Mouse (Mus musculus): ENCODE measurements around the gene Nmt2. TPM values are rescaled to one million over a fixed set of nuclear protein-coding genes. Genes with fewer than 3 reads are reported as not detected.

Gene Nmt2
- polyA plus RNA-seq, 1 experiment from 2014 or later: 33.9 TPM

GRCm38 (mm10) chr2:3285709-3286108 lies 1.7 kb downstream of the Nmt2 start:
- peak overlapping the region; percentile 80; the same call in 1 of the 2 replicates for H3K4me3 ChIP-seq
- H3K27ac ChIP-seq: no peak overlapping the region
- no peak for DNase-seq (ENCODE audit: low spot score)
- H3K27me3 ChIP-seq (ENCODE audit: low read depth, poor library complexity, severe bottlenecking): no peaks in the 10 kb centered on the region
- peaks cover 19% of the 10 kb centered on the region for H3K4me1 ChIP-seq
- H3K36me3 ChIP-seq: no peaks in the 10 kb centered on the region
- H3K9me3 ChIP-seq (replicated peaks): no peaks in the 10 kb centered on the region
- WGBS: 88% methylated on average over 3 of the region's 3 CpGs

- Histone ChIP-seq H3K4me3 (no peak overlapping the region), H3K4me1 (peaks cover 19% of the 10 kb centered on the region), H3K9me3 (replicated peaks) (no peaks in the 10 kb centered on the region), H3K27ac (no peak overlapping the region), H3K36me3 (no peaks in the 10 kb centered on the region), H3K27me3 (ENCODE audit: low read depth, poor library complexity, severe bottlenecking) (no peaks in the 10 kb centered on the region)
- DNase-seq (ENCODE audit: low spot score): no peak
- WGBS: 90% methylated on average over 2 of the region's 2 CpGs
These were observed 2.2 kb downstream of the Nmt2 start for GRCm38 (mm10) chr2:3286243-3286642.

- H3K4me3 ChIP-seq: no peak overlapping the region
- H3K36me3 ChIP-seq: no peaks in the 10 kb centered on the region
- no peak overlapping the region for H3K27ac ChIP-seq
- no peaks in the 10 kb centered on the region for H3K27me3 ChIP-seq (ENCODE audit: low read depth, poor library complexity, severe bottlenecking)
- DNase-seq (ENCODE audit: low spot score): no peak
- H3K9me3 ChIP-seq (replicated peaks): no peaks in the 10 kb centered on the region
- WGBS: 89% methylated on average over 1 of the region's 1 CpGs
- peaks cover 9% of the 10 kb centered on the region; the same call in 1 of the 2 replicates for H3K4me1 ChIP-seq
These were observed 5.6 kb downstream of the Nmt2 start for GRCm38 (mm10) chr2:3289581-3289980.

- Histone ChIP-seq H3K27ac (no peak overlapping the region), H3K4me1 (no peaks in the 10 kb centered on the region), H3K36me3 (no peaks in the 10 kb centered on the region), H3K27me3 (ENCODE audit: low read depth, poor library complexity, severe bottlenecking) (no peaks in the 10 kb centered on the region), H3K9me3 (replicated peaks) (no peaks in the 10 kb centered on the region), H3K4me3 (no peak overlapping the region)
- WGBS: 85% methylated on average over 1 of the region's 1 CpGs
- DNase-seq (ENCODE audit: low spot score): no peak
These were observed 8.2 kb downstream of the Nmt2 start for GRCm38 (mm10) chr2:3292170-3292569.

GRCm38 (mm10) chr2:3295826-3296225 lies 11.8 kb downstream of the Nmt2 start:
- no peaks in the 10 kb centered on the region for H3K27me3 ChIP-seq (ENCODE audit: low read depth, poor library complexity, severe bottlenecking)
- WGBS: 93% methylated on average over 7 of the region's 7 CpGs
- H3K4me3 ChIP-seq: no peak overlapping the region
- no peaks in the 10 kb centered on the region for H3K9me3 ChIP-seq (replicated peaks)
- H3K4me1 ChIP-seq: no peaks in the 10 kb centered on the region
- no peak overlapping the region for H3K27ac ChIP-seq
- no peaks in the 10 kb centered on the region for H3K36me3 ChIP-seq
- DNase-seq (ENCODE audit: low spot score): no peak

GRCm38 (mm10) chr2:3305426-3306025 lies 21.5 kb downstream of the Nmt2 start:
- Histone ChIP-seq H3K4me1 (no peaks in the 10 kb centered on the region), H3K9me3 (replicated peaks) (no peaks in the 10 kb centered on the region), H3K4me3 (no peak overlapping the region), H3K36me3 (peaks cover 22% of the 10 kb centered on the region), H3K27ac (no peak overlapping the region), H3K27me3 (ENCODE audit: low read depth, poor library complexity, severe bottlenecking) (no peaks in the 10 kb centered on the region)
- no peak for DNase-seq (ENCODE audit: low spot score)
- WGBS: 86% methylated on average over 3 of the region's 3 CpGs

GRCm38 (mm10) chr2:3323132-3323531 lies 39.1 kb downstream of the Nmt2 start:
- H3K36me3 ChIP-seq: peaks cover 74% of the 10 kb centered on the region

GRCm38 (mm10) chr2:3324381-3325130 lies 40.5 kb downstream of the Nmt2 start:
- no peak for DNase-seq (ENCODE audit: low spot score)
- Histone ChIP-seq H3K27ac (no peak overlapping the region), H3K9me3 (replicated peaks) (no peaks in the 10 kb centered on the region), H3K4me3 (no peak overlapping the region), H3K36me3 (peaks cover 76% of the 10 kb centered on the region), H3K27me3 (ENCODE audit: low read depth, poor library complexity, severe bottlenecking) (no peaks in the 10 kb centered on the region), H3K4me1 (no peaks in the 10 kb centered on the region)
- 92% methylated on average over 7 of the region's 7 CpGs for WGBS

More at GRCm38 (mm10) chr2:3323132-3323531, 39.1 kb downstream of the Nmt2 start:
- DNase-seq (ENCODE audit: low spot score): no peak
- Histone ChIP-seq H3K4me3 (no peak overlapping the region), H3K9me3 (replicated peaks) (no peaks in the 10 kb centered on the region), H3K4me1 (no peaks in the 10 kb centered on the region), H3K27ac (no peak overlapping the region), H3K27me3 (ENCODE audit: low read depth, poor library complexity, severe bottlenecking) (no peaks in the 10 kb centered on the region)
- 94% methylated on average over 2 of the region's 2 CpGs for WGBS

GRCm38 (mm10) chr2:3326547-3326946 lies 42.5 kb downstream of the Nmt2 start:
- H3K36me3 ChIP-seq: peaks cover 75% of the 10 kb centered on the region
- WGBS: 86% methylated on average over 1 of the region's 1 CpGs
- H3K4me3 ChIP-seq: no peak overlapping the region
- peaks cover 7% of the 10 kb centered on the region for H3K4me1 ChIP-seq
- H3K27ac ChIP-seq: no peak overlapping the region
- no peaks in the 10 kb centered on the region for H3K9me3 ChIP-seq (replicated peaks)
- no peak for DNase-seq (ENCODE audit: low spot score)
- H3K27me3 ChIP-seq (ENCODE audit: low read depth, poor library complexity, severe bottlenecking): no peaks in the 10 kb centered on the region

GRCm38 (mm10) chr2:3327351-3327750 lies 43.3 kb downstream of the Nmt2 start:
- Histone ChIP-seq H3K27me3 (ENCODE audit: low read depth, poor library complexity, severe bottlenecking) (no peaks in the 10 kb centered on the region), H3K4me3 (no peak overlapping the region), H3K9me3 (replicated peaks) (no peaks in the 10 kb centered on the region), H3K36me3 (peaks cover 70% of the 10 kb centered on the region), H3K4me1 (peaks cover 10% of the 10 kb centered on the region), H3K27ac (no peak overlapping the region)
- peak; percentile 50 for DNase-seq (ENCODE audit: low spot score)
- 57% methylated on average over 1 of the region's 1 CpGs for WGBS

GRCm38 (mm10) chr2:3331071-3331703 lies 47.2 kb downstream of the Nmt2 start:
- Histone ChIP-seq H3K9me3 (replicated peaks) (no peaks in the 10 kb centered on the region), H3K27me3 (ENCODE audit: low read depth, poor library complexity, severe bottlenecking) (peaks cover 10% of the 10 kb centered on the region), H3K36me3 (peaks cover 35% of the 10 kb centered on the region), H3K4me1 (peaks cover 19% of the 10 kb centered on the region), H3K27ac (no peak overlapping the region), H3K4me3 (peak overlapping the region; percentile 70)
- DNase-seq (ENCODE audit: low spot score): no peak
- WGBS: 80% methylated on average over 5 of the region's 5 CpGs

- Histone ChIP-seq H3K4me3 (peak overlapping the region; percentile 70), H3K27ac (peak overlapping the region; percentile 91), H3K4me1 (peaks cover 20% of the 10 kb centered on the region), H3K27me3 (ENCODE audit: low read depth, poor library complexity, severe bottlenecking) (peaks cover 18% of the 10 kb centered on the region), H3K9me3 (replicated peaks) (no peaks in the 10 kb centered on the region), H3K36me3 (peaks cover 27% of the 10 kb centered on the region)
- DNase-seq (ENCODE audit: low spot score): no peak
- 1% methylated on average over 21 of the region's 21 CpGs for WGBS
These were observed 48.0 kb downstream of the Nmt2 start for GRCm38 (mm10) chr2:3332056-3332455.
